Mouse (Mus musculus): Measurements from ENCODE around the gene Cstf2.

DNA sequence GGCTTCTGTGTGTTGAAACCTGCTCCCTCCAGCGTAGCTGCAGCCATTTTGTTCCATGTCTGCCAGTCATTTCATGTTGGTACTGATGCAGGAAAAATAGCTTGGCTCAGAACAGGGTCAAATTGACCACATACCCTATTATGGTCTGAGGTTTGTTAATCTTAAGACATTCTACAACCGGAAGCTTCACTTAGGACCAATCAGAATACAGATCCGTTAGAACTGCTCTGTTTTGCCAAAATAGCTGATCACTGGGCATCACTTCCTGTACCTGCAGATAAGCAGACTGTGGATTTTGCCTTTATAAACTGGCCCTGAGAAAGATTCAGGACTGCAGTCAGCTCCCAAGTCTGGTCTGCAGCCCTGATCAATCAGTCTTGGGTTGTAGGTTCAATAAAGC, 69.6 kb downstream of the Cstf2 start:
- no peak for TF ChIP-seq CTCF (IDR thresholded peaks at IDR 0.05; ENCODE audit: borderline replicate concordance, control insufficient read depth, extremely low read depth, insufficient read depth, low read length, poor library complexity)
- no peak for TF ChIP-seq POLR2A (IDR thresholded peaks at IDR 0.05; ENCODE audit: control insufficient read depth, extremely low read depth, insufficient read depth, low read length, poor library complexity)
